Mouse (Mus musculus): ENCODE data around the gene Fcrla.

Fcrla gene

DNA sequence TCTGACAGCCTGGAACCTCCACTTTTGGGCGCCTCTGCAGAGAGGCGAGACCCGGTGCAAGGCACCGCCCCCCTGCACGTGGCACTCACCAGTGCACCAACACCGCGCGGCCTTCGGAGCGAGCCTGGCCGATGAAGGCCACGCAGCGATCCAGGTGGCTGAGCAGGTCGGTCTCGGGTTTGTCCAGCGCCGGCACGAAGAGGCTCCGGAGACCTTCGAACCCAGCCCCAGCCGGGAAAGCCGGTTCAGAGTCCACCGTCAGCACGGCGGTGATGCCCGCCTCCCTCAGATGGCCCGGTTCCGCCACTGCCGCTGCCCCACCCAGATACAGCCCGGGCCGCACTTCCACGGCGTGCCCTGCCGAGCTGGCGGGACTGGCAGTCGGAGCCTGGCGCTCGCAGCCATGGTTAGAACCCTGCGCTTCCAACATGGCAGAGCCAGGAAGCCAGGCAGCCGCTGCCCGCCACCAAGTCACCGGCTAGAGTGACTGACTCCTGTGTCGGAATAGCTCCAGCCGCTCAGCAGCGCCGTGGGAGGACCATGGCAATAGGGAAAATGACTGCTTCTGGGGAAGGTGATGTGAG lies 42.3 kb downstream of the Fcrla start, which contains the start of the genes Gm26620 and Dusp12:
Gene Gm26620, plus strand, starts transcription at position 88 of the 584 bp plus-strand sequence.
Gene Dusp12, minus strand, starts transcription at position 563 of the 584 bp plus-strand sequence.
- peak; percentile 89 to 93 for DNase-seq

DNA sequence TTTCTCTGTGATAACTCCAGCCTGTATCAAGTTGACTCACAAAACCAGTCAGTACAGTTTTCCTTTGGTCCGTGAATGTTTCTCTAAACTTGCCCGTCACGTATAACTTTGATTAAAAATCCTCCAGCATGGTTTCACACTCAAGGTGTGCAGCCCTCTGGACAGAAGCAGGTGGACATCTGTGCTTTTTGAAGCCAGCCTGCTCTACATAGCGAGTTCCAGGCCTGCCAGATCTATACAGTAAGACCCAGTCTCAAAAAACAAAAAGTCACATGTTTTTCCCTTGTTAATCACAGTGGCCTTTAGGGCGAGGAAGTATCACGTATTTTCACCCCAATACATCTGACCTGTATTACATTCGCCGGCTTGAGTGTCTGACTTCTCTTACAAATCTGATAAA lies 43.0 kb downstream of the Fcrla start:
- DNase-seq, result no peak

DNA sequence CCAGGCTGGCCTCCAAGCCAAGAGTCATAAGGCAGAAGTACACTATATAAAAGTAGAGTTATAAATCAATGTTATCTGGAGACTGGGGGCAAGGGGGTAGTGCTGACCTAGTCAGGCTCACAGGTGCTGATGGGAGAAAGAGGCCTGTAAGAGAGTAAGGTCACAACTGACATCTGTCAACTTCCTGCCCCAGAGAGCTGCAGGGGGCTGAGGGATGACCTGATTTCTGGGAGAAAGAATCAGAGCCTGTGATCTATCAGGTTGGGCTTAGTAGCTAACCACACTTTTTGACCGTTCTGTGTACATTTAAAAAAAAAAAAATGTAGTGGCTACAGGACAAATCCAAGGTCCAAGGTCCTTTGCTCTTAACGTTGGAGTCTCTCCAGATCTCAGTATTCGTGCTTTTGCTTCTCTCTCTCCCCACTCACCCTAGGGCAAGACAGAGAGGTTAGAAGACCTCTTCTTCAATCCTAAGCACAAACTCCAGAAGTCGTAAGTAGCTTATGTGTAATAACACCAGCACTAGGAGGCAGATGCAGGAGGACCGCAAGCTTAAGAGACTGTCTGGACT lies 44.4 kb downstream of the Fcrla start:
- DNase-seq, result no peak

DNA sequence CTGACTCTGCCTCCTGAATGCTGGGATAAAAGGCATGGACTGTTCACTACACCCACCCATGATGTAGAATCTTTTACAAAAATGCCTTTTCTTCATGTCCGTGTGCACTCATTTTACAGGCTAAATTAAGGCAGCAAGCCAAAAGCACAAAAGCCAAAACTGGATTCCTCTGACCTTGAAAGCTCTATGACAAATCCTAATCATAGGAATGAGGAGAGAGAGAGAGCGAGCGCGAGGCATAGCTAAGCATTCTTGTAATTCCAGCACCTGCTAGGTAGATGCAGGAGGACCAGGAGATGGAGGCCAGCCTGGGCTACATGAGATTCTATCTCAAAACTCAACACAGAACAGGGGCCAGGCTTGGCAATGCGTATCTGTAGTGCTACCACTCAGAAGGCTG lies 50.5 kb downstream of the Fcrla start:
- no peak for DNase-seq

DNA sequence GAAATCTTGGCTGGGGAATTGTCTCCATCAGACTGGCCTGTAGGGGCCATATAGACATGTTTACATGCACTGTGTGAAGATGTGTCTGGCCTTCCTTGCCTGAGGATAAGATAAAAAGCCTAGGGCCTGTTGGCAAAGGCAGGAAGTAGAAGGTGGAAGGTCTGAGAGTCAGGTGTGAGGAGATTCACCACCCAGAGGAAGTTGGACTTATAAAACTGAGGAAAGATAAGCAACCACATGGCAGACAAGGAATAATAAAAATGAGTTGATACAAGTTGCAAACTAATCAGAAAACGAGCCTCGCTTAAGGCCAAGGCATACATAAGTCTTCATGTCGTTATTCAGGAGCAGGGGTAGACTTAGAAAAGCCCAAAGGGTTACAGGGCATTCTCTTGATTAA lies 51.7 kb downstream of the Fcrla start:
- no peak for DNase-seq

DNA sequence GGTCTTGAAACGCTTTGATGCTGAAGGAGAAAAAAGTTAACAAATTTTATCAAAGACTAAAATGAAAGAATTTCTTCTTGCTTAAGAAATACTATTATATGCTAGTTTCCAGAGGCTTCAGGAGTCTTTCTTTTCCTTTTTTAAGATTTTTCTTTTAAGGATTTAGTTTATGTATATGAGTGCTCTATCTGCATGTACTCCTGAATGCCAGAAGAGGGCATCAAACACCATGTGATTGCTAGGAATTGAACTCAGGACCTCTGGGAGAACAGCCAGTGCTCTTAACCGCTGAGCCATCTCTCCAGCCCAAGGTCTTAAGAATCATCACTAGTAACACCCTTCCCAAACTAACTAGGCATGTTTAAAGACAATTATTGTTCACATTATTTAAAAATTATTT lies 55.4 kb downstream of the Fcrla start:
- DNase-seq, result no peak

DNA sequence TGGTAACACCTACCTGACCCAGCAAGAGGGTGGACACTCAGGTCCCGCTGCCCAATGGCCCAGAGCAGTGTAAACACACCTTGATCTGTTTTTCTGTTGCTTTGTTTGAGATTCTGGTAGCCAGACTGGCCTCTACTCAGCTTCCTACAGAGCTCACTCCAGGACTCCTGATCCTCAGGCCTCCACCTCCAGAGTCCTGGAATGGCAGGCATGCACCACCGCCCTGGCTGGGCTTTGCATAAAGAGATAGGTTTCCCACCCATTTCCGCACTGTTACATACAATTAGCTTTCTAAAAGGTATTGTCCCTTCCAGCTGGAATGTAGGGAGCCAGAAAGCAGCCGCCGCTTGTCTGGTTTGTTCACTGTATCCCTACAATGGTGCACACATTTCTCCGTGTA lies 56.0 kb downstream of the Fcrla start:
- DNase-seq, result no peak

DNA sequence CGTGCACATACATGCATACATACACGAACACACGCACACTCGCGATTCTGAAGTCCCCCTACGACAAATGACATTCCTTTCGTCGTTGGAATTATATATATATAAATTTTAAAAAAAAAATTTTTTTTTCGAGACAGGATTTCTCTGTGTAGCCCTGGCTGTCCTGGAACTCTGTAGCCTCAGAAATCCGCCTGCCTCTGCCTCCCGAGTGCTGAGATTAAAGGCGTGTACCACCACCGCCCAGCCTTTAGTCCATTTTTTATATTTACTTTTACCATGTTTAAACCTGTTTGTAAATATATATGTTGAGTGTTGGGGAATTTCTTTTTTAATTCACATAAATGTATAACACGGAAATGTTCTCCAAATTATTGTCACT lies 58.5 kb downstream of the Fcrla start:
- no peak for DNase-seq

DNA sequence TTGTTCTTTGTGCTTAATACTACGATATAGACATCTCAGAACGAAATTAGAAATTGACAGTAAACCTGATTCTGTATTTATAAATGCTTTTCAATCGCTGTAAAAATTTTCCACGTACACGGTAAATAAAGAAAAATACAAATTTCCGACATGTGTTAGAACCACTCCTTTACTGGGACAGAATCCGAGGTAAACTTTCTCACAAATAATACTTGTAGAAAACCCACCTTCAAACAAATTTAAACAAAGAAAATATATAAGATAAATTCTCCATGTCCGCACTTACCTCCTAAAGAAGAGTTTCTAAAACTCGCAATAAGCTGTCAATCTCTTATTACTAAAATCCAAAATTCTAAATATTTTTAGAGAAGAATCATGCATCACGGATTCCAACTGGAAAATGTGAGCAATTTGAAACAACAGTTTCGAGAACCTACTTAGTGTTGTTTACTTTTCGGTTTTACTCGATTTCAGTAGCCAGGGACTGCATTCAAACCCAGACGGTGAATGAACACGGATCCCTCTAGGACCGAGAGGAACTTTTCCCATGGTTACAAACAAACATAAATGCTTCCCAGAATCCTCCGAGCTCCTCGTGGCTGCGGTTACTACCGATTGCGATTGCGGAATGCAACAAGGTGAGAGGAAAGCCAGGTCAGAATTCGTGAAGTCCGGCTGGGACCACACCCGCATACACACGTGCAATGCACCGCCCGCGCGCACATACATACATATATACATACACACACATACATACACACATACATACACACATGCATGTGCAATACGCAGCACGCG lies 59.1 kb downstream of the Fcrla start:
- DNase-seq, result peak; percentile 64 to 75

DNA sequence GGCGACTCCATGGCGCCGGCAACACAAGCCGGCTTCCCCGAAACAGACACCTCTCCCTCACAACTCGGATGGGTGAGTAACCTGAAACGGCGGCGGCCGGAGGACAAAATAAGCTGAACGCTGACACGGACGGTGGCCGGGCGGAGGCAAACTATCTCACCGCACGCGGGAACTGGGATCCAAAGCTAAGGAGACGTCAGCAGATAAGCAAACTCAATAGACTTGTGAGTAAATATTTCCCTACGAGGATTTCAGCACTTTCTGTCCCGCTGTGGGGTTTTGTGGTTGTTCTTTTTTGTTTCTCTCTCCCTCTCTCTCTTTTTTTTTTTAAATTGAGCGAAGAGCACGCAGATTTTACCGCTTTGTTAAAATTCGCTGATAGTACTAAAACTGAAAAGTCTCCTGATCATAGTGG lies 59.7 kb downstream of the Fcrla start, which contains the start of gene Atf6:
Gene Atf6, minus strand, starts transcription at position 81 of the 415 bp plus-strand sequence.
- DNase-seq, result peak; percentile 97
